In the genomic region with DNA sequence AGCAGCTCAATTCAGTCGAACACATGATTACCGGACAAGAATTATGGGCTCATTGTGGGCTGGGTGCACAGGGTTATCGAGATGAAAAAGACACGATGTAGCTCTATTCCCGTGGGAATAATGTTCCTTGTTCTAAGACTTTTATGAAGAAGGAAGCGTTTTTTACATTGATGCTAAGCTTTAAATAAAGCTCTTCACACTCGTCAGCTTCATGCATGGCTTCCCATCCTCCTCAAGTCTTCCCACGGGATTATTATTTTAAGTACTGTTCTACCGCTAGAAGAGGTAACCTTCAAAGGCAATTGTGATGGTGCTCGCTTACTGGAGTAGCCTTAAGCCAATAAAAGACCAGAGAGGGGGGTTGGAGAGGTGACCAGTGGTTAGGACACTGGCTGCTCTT, we compare ENCODE assay signal across 14 mouse cellular contexts. TPM values are rescaled to one million over a fixed set of nuclear protein-coding genes. Genes with fewer than 3 reads are reported as not detected.
"Had no signal": no experiment of that assay in that cellular context is flagged by ENCODE, and none has a peak within 500 bp of the region (broad histone marks: within the 10 kb centered on the region; RNA-seq: fewer than 3 reads in every experiment).

No protein-coding gene starts in this region.

- ATAC-seq: intestine, postnatal 0 days had no signal

- DNase-seq: kidney, adult 2 months; kidney, postnatal 25 days; layer of hippocampus, adult 9-11 months; liver, embryonic 13.5 days; lung, adult 2 months; lung, postnatal 14 days; midbrain, embryonic 14.5 days; right cerebral cortex, postnatal 25 days; spleen, adult 18-20 months; thymus, adult 18-20 months; thymus, postnatal 36 days had no signal

RNA-seq across cellular contexts. Expression of a gene that starts 26.3 kb away (rescaled TPM):
- total RNA-seq: megakaryocyte, adult 5-6 weeks had no signal
- polyA plus RNA-seq: liver, adult 2 months had no signal
